Mouse (Mus musculus) embryonic fibroblast, embryonic 13.5 days (primary cell): ENCODE data around the gene Mfap3l.

Experiments
- CTCF ChIP-seq: IDR thresholded peaks from 2 replicates; pipeline ENCODE4 v1.5.1; 2011; ENCODE audit warnings: mild to moderate bottlenecking, control low read depth, low read length, moderate library complexity, borderline replicate concordance; ENCODE audit not compliant: insufficient read depth
- POLR2A ChIP-seq: IDR thresholded peaks from 2 replicates; pipeline ENCODE4 v1.6.1; 2011; ENCODE audit warnings: low read depth, mild to moderate bottlenecking, control low read depth, low read length, moderate library complexity

DNA sequence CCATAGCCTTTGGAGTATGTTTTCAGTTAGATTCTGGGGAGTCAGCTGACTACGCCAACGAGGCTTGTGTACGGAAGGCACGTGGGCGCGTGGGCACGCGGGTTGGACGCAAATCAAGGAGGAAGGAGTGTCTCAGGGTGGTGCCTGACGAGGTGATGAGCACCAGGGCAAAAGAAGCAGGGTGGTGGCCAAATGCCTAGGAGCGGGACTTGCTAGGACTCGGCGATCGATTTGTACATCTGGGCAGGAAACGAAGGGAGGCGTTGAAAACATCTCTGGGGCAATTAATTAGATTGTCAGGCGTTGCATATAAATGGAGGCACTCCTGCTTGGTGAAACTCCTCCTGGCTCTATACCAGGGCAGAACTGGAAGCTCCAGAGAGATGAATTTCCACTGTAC lies 7.4 kb downstream of the Mfap3l start:
- no peak for TF ChIP-seq CTCF
- TF ChIP-seq POLR2A: no peak
